Mouse (Mus musculus) kidney, postnatal 25 days (tissue): ENCODE results near the gene Fancm.
"Not testable (repeated sequence)": the region's sequence is repeated elsewhere in the genome, so short reads cannot be mapped to it uniquely, and the experiment has no call there.

Experiments used
- DNase-seq, 2 experiments: peaks; one replicate each; pipeline ENCODE4 v3.0.0; 2021; ENCODE audit warnings: mixed read lengths in 2 of 2

Fancm gene

DNA sequence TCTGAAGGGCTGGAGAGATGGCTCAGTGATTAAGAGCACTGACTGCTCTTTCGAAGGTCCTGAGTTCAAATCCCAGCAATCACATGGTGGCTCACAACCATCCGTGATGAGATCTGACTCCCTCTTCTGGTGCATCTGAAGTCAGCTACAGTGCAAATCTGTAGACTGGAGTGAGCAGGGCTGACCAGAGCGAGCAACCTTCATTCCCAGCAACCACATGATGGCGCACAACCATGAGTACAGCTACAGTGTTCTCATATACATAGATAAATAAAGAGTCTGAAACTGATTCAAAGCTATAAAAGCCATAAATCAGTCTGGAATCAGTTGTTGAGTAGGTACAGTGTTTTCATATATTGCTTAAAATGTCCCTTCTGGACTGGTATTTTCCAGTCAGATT is 60.7 kb downstream of the Fancm start:
- DNase-seq, result not testable (repeated sequence)

GRCm38 (mm10) chr12:65172021-65172951 is 96.9 kb downstream of the Fancm start, which contains the start of gene Mis18bp1:
Gene Mis18bp1, minus strand, starts transcription at chr12:65172604.
- DNase-seq, result peak; percentile 94 to 97

GRCm38 (mm10) chr12:65172959-65173358 is 97.6 kb downstream of the Fancm start:
- peak; percentile 45 to 67 for DNase-seq

DNA sequence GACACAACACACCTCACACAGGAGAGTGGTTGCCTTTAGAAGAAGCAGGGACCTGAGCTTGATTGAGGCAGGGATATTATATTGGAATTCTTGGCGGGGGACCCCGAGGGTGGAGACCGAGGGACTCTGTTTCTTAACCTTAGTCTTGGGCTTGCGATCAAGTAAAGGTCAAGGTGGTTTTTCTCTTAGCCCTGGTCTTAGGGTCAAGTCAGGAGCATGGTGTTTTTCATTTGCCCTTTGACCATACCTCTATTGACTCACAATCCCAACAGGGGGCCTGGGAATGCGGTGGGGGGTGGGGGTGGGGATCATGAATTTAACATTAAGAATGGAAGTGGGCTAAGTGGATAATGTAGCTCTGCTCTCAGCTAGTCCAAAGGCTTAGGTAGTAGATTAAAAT is 98.3 kb downstream of the Fancm start:
- DNase-seq, result no peak
